Mouse (Mus musculus) embryonic fibroblast, embryonic 13.5 days (primary cell): Measurements from ENCODE around the gene Ehbp1l1.

Experiments
- CTCF ChIP-seq: IDR thresholded peaks from 2 replicates; pipeline ENCODE4 v1.5.1; 2011; ENCODE audit warnings: mild to moderate bottlenecking, control low read depth, low read length, moderate library complexity, borderline replicate concordance; ENCODE audit not compliant: insufficient read depth
- POLR2A ChIP-seq: IDR thresholded peaks from 2 replicates; pipeline ENCODE4 v1.6.1; 2011; ENCODE audit warnings: low read depth, mild to moderate bottlenecking, control low read depth, low read length, moderate library complexity

DNA sequence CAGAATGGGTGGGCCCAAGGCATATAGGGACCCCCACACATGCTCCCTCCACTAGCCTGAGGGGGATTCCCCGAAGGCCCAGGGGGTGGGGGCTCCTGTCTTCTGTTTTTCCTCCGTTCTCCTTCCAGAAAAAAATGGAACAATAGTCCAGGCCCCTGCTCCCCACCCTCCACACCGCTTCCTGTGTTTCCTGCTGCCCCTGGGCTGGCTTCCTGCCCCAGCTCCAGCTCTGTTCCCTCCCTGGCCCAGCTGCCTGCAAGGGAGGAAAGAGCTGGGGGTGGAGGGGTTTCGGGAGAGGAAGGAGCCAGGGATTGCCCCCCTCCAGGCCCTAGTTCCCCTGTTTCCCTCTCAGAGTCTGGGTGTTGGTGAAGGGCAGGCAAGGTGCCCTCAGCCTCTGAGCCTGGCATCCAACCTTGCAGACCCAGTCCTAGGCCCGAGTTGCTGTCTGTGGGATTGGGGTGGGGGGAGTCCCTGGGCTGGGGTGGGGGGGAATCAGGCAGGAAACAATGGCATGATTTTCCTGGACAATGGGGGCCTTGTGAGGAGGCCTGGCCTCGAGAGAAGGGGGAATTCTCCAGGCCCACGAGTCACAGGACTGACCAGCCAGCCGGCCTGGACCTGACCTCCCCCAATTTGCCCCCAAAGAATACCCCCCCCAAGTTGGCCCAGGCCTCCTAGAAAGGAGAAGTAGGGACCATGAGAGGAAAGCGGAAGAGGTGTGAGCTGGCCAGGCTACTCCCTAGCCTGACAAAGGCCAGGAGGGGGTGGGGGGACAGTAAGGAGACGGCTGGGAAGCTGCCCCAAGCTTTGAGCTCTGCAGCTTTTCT, 33.8 kb downstream of the Ehbp1l1 start:
- TF ChIP-seq CTCF: no peak
- TF ChIP-seq POLR2A: no peak
